Mouse (Mus musculus) layer of hippocampus, adult 9-10 months (tissue): Measurements from ENCODE around the gene Tent4a.
"Not testable (repeated sequence)": the region's sequence is repeated elsewhere in the genome, so short reads cannot be mapped to it uniquely, and the experiment has no call there.

Source experiments
- DNase-seq: peaks from one replicate; pipeline ENCODE4 v3.0.0; 2022; ENCODE audit warnings: low spot score

Gene Tent4a

DNA sequence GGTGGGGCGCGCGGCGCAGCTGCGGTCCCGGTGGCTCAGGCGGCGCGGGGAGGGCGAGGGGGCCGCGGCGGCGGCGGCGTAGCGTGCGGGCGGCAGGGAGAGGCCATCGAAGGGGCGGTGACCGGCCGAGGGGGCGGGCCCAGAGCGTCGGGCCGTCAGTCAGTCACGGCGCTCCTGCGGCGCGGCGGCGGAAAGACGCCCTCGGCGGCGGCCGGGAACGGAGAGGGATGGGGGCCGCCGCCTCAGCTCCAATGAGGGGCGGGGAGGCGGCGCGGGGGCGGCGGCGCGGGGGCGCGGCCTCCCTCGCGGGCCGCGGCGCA is at the start of gene Tent4a:
Gene Tent4a (minus strand): TSS at position 284 of the 320 bp plus-strand sequence.
- DNase-seq, result no peak

DNA sequence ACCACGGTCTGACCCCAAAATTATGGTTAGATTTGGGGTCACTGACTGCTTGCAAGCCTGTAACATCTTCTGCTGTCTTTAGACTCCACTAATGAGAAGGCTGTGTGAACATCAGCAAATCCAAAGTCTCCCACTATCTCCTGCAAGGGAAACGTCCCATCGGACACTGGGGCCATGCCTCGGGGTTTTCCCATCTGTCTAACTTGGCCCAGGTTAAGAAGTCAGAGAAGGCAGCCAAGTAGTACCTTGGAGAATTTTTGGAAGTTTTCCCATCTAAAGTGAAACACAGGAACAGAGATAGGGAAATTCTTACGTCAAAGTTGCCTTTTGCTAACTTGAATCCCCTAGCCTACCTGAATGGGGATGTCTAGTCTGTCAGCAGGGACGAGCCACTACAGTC is 49.2 kb upstream of the Tent4a start:
- DNase-seq, result no peak

- no peak for DNase-seq
Measured at GRCm38 (mm10) chr13:69582411-69582810, 48.0 kb upstream of the Tent4a start.

DNA sequence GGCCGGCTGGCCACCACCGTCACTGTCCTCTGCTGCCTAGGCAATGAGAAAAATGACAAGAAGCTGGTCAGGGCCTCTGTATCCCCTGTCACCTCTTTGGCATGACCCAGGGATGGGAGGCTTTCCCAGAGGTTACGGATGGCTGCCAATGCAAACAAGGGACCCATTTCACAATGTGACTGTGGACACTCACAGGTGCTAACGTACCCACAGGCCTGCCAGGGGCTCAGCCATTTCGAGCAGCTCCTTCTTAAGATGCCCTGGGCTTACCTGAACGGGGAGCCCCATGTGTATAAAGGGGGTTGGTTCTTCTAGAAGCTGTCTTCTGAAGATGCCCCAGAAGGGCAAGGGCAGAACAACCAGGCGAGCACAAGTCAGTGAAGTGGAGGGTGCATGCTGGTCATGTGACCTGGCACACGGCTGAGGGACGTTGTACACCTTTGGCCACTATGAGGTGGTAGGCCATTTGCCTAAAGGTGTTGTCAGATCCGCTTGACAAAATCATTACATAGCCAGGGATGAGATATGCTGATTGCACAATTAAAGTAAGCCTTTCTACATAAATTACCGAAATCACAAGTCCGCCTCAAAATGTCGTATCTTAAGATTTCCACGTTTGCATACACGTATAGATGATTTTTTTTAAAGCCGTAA is 42.9 kb upstream of the Tent4a start:
- no peak for DNase-seq

GRCm38 (mm10) chr13:69576676-69577075 is 42.3 kb upstream of the Tent4a start:
- DNase-seq, result no peak

- DNase-seq, result no peak
Measured at GRCm38 (mm10) chr13:69572594-69572993, 38.2 kb upstream of the Tent4a start.

- DNase-seq, result no peak
Measured at GRCm38 (mm10) chr13:69569201-69569600, 34.8 kb upstream of the Tent4a start.

DNA sequence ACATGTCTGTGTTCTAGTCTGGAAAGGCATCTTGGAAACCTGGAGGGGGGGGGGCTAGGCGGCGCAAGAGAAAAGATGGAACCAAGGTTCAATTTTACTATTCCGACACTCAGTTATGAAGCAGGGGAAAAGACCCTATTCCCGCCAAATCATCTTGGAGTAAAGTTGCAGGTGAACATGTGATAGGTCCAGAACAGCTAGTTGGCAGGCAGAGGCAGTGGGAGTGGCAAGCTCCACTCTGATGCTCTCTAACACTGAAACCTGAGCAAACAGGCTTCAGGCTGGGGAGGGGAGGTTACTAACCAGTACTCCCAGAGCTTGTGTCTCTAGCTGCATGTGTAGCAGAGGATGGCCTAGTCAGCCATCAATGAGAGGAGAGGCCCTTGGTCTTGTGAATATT is 31.0 kb upstream of the Tent4a start:
- not testable (repeated sequence) for DNase-seq

- no peak for DNase-seq
Measured at GRCm38 (mm10) chr13:69564573-69564972, 30.2 kb upstream of the Tent4a start.

GRCm38 (mm10) chr13:69563905-69564304 is 29.5 kb upstream of the Tent4a start:
- no peak for DNase-seq

DNA sequence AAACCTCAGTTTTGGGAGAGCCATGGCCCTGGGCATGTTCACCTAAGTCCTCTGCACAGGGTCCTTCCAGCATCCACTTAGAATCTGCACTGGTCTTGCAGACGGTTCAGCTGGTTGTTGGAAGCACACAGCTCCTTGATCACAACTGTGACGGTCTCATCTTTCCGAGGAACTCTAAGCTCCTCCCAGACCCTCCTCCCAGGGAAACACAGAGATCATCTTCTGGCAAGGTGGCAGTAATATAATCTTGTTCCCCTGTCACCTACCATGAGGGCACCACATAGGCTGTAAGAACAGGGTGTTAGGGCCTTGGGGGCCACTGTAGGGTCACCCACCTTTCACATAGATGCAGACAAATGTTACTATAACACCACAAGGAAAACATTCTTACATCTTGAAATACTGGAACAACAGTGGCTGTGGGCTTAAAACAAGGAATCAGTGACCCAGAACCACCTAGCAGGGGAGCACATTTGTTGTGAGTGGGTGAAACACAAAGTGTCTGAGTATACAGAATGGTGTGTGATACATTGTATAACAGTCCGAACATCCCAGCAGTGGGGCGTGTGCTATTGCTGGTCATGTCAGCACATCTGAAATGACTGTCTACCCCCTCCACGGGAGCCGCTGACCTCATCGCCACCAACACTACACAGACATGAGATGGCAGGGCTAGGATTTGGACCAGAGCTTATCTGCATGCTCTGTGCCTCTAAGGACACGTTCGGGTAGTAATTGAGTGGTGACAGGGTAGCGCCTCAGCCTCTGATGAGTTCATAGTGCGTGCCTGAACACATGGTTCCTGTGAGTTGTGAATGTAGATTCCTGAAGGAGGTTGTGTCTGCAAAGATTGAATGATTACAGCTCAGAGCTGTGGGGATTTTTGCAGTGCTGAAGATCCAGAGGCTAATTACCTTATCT is 28.5 kb upstream of the Tent4a start:
- DNase-seq, result no peak

- DNase-seq, result no peak
Measured at GRCm38 (mm10) chr13:69562004-69562403, 27.6 kb upstream of the Tent4a start.

DNA sequence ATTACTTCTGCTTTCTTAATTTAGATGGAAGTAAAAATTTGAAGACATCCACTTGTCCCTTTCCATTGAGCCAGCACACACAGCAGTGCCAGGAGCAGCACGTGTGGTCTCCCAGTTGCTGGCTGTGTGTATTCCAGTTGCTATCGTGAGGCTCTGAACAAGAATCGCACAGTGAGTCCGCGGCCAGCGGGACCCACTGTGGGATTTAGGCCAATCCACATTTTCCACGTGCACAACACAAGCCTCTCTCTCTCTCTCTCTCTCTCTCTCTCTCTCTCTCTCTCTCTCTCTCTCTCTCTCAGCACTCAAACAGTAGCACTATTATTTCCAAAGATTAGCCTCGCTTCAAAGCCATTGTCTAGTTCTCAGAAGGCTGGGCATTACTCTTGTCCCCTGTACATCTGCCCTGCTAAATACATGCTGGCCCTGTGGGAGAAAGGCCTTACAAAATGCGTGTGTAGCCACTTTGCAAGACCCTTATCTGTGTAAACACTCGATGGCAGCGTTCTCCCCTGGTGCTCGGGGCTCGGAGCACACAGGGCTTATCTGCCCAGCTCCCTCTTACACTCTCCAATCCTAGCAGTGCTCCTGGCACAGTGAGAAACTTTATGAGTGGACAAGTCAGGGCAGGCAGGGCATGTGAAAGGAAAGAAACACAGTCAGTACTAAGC is 25.0 kb upstream of the Tent4a start:
- DNase-seq, result no peak

GRCm38 (mm10) chr13:69558098-69558660 is 23.8 kb upstream of the Tent4a start:
- no peak for DNase-seq

DNA sequence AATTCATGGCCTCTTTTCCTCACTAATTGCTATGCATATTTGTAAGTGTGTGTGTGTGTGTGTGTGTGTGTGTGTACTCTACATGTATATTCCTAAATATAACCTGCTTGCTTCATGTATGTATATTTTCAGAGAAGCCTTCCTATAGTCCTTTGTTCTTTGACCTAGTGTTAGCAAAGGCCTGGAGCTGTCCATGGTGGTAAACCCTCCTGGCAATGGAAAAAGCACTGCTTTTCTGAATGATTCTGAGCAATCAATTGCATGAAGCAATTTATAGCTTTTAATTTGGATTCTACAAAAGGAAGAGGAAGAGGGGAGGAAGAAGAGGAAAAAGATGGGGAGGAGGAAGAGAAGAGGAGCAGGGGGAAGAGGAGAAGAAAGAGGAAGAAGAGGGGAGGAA is 22.3 kb upstream of the Tent4a start:
- no peak for DNase-seq

DNA sequence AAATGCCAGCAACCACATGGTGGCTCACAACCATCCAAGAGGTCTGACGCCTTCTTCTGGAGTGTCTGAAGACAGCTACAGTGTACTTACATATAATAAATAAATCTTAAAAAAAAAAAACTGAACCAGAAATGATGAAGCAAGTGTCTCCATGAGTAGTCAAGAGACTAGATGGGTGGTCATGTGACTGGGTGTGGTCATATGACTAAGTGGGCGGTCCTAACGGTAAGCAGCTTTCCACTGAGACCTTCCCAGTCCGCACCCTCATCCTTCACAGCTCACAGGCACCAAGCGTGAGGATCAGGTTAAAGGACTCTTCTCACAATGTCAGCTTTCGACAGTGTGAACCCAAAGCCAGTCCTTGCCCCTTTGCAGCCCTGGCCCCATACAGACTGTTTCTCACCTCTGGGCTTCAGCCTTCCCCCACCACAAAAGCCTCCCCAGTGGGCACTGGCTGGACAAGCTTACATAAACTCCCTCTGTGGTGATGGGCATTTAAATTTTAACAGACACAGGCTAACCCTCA is 21.6 kb upstream of the Tent4a start:
- DNase-seq, result no peak

DNA sequence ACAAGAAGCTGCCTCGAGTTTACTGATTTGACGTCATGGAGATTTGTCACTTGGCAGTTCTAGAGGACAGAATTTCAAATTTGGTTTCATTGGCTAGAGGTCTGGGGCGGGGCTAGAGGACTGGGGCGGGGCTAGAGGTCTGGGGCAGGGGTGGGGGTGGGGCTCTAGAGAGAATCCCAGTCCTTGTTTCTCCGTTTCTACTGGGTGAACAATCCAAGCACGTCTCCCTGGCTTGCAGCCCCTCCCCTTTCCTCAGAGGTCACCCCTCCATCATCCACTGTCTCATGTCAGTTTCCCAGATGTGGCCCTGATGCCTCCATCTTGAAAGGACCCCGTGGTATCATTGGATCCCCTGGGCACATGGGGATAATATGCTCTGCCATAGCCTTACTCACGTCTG is 20.6 kb upstream of the Tent4a start:
- no peak for DNase-seq

- DNase-seq, result no peak
Measured at GRCm38 (mm10) chr13:69554255-69554654, 19.8 kb upstream of the Tent4a start.

DNA sequence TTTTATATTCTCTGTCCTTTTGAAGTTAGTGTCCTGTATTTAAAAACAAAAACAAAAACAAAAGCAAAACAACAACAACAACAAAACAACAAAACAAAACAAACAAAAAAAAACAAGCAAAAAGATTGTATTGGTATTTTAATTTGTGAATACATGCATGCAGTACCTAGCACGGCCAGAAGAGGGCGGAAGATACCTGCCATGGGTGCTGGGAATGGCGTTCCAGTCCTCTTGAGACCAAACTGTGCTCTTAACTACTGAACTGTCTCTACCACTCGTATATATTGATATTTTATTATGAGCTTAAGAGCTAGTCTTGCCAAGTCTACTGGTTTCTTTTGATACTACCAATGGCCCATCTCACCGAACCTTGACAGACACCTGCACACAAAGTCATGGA is 18.6 kb upstream of the Tent4a start:
- no peak for DNase-seq

DNA sequence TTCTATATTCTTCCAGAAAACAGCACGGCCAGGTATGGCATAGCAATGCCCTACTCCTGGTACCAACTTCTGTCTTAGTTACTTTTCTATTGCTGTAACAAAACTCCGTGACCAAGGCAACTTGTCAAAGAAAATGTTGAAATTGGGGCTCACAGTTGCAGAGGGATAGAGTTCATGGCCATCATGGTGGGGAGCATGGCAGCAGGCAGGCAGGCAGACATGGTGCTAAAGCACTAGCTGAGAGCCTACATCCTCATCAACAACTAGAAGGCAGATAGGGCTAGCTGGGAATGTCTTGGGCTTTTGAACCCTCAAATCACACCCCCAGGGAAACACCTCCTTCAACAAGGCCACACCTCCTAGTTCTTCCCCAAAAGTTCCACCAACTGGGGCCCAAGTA is 16.4 kb upstream of the Tent4a start:
- DNase-seq, result no peak

- no peak for DNase-seq
Measured at GRCm38 (mm10) chr13:69549980-69550379, 15.6 kb upstream of the Tent4a start.

DNA sequence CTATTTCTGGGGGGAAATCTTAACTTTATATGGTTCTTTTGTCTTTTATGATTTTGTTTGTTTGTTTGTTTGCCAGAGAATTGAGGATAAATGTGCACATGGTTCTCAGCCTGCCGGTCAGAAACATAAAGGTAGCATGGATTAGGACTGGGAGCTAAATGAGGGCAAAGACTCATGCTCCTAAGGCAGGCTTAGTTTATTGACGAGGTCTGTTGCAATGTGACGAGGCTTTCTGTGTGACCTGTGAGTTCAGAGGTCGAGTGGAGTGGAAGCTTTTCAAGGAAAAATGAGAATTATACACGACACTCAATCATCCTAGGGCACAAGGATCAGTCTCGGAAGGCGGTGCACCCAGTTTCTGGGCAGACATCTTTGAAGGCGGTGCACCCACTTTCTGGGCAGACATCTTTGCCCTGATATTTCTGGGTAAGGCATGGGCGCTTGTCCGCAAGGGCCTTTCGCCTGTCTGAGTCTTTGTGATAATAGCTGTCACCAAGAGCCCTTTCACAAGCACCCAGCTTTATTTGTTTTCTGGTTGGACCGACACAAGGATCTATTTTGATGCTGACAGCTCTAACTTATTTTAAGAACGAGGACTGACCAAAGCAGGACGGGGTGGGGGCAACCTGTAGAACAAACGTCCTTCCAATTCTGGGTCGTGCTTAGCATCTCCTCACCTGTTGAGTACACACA is 13.2 kb upstream of the Tent4a start:
- DNase-seq, result no peak
